Mouse (Mus musculus) heart, embryonic 11.5 days (tissue): ENCODE results near the gene Snx18. TPM values are rescaled to one million over a fixed set of nuclear protein-coding genes. Genes with fewer than 3 reads are reported as not detected.

Source experiments
- ATAC-seq: fragments of 200-750 bp; cut with Nextera tagmentation; replicated peaks from 2 replicates; pipeline ENCODE4 v1.8.0; 2017; ENCODE audit warnings: moderate library complexity; ENCODE audit not compliant: insufficient number of reproducible peaks, low FRiP score, low TSS enrichment
- H3K27ac ChIP-seq: fragments of 300-500 bp; sonication (generic); 2 replicates; pipeline ENCODE4 v1.5.1; 2014; ENCODE audit warnings: mild to moderate bottlenecking, low read depth, low read length
- H3K27me3 ChIP-seq: fragments of 300-500 bp; sonication (generic); 2 replicates; pipeline ENCODE4 v1.6.1; 2014; ENCODE audit warnings: mild to moderate bottlenecking, low read length, mixed read lengths; ENCODE audit not compliant: control insufficient read depth, insufficient read depth
- H3K36me3 ChIP-seq: fragments of 300-500 bp; sonication (generic); 2 replicates; pipeline ENCODE4 v1.6.1; 2014; ENCODE audit warnings: mild to moderate bottlenecking, low read length, moderate library complexity, mixed read lengths; ENCODE audit not compliant: control insufficient read depth, insufficient read depth
- H3K4me1 ChIP-seq: fragments of 300-500 bp; sonication (generic); 2 replicates; pipeline ENCODE4 v1.6.1; 2014; ENCODE audit warnings: low read length; ENCODE audit not compliant: control insufficient read depth, insufficient read depth
- H3K4me2 ChIP-seq: fragments of 300-500 bp; sonication (generic); 2 replicates; pipeline ENCODE4 v1.6.1; 2014; ENCODE audit warnings: mild to moderate bottlenecking, moderate library complexity
- H3K4me3 ChIP-seq: fragments of 300-500 bp; sonication (generic); 2 replicates; pipeline ENCODE4 v1.5.1; 2014; ENCODE audit warnings: low read depth, low read length
- H3K9ac ChIP-seq: fragments of 300-500 bp; sonication (generic); 2 replicates; pipeline ENCODE4 v1.6.1; 2014; ENCODE audit warnings: mild to moderate bottlenecking, low read depth, low read length, moderate library complexity
- H3K9me3 ChIP-seq: fragments of 300-500 bp; sonication (generic); replicated peaks from 2 replicates; pipeline ENCODE4 v1.6.1; 2016; ENCODE audit warnings: low read length; ENCODE audit not compliant: control insufficient read depth
- WGBS: fragments of 180-500 bp; shearing (Covaris S2); extraction: QIAGEN DNeasy Blood & Tissue Kit; methylation state at CpG from one replicate; pipeline ENCODE4 v1.1.7; 2014; ENCODE audit not compliant: insufficient replicate concordance; 5-methylcytosine and 5-hydroxymethylcytosine counted together
- polyA plus RNA-seq: library from polyadenylated mRNA; unstranded; fragments of >200 nt; fragmentation: Nextera tagmentation; extraction: Ambion mirVana; gene quantifications from 2 replicates; pipeline ENCODE4 v1.2.1, GENCODE M21; 2014

The Snx18 gene
- polyA plus RNA-seq, 1 experiment from 2014 or later: 21.6 TPM

GRCm38 (mm10) chr13:113612141-113612950 lies 6.0 kb downstream of the Snx18 start:
- no peaks in the 10 kb centered on the region for H3K36me3 ChIP-seq
- no peaks in the 10 kb centered on the region for H3K27me3 ChIP-seq
- H3K4me2 ChIP-seq: peak overlapping the region; percentile 92
- H3K9ac ChIP-seq: peak overlapping the region; percentile 18; the same call in 1 of the 2 replicates
- no peak for ATAC-seq
- H3K9me3 ChIP-seq: no peaks in the 10 kb centered on the region
- 0 out of 2 replicates have a peak overlapping the region, but pooled peaks have one; percentile 11 for H3K4me3 ChIP-seq
- WGBS: 53% methylated on average over 24 of the region's 24 CpGs
- peaks cover 55% of the 10 kb centered on the region for H3K4me1 ChIP-seq
- H3K27ac ChIP-seq: 0 out of 2 replicates have a peak overlapping the region, but pooled peaks have one; percentile 0

GRCm38 (mm10) chr13:113610732-113611500 lies 7.4 kb downstream of the Snx18 start:
- H3K9me3 ChIP-seq: no peaks in the 10 kb centered on the region
- ATAC-seq: no peak
- H3K4me2 ChIP-seq: no peak overlapping the region; the same call in 1 of the 2 replicates
- H3K4me1 ChIP-seq: peaks cover 51% of the 10 kb centered on the region
- H3K27ac ChIP-seq: no peak overlapping the region
- H3K27me3 ChIP-seq: no peaks in the 10 kb centered on the region
- no peak overlapping the region for H3K4me3 ChIP-seq
- H3K36me3 ChIP-seq: no peaks in the 10 kb centered on the region
- H3K9ac ChIP-seq: no peak overlapping the region
- 68% methylated on average over 13 of the region's 13 CpGs for WGBS

- no peak overlapping the region for H3K4me2 ChIP-seq
- ATAC-seq: no peak
- no peaks in the 10 kb centered on the region for H3K27me3 ChIP-seq
- 81% methylated on average over 3 of the region's 3 CpGs for WGBS
- H3K27ac ChIP-seq: no peak overlapping the region
- H3K36me3 ChIP-seq: no peaks in the 10 kb centered on the region
- no peaks in the 10 kb centered on the region for H3K9me3 ChIP-seq
- H3K9ac ChIP-seq: no peak overlapping the region
- H3K4me3 ChIP-seq: no peak overlapping the region
- H3K4me1 ChIP-seq: peaks cover 58% of the 10 kb centered on the region
Observed at GRCm38 (mm10) chr13:113609429-113609828, 8.9 kb downstream of the Snx18 start.

- Histone ChIP-seq H3K9me3 (no peaks in the 10 kb centered on the region), H3K27me3 (no peaks in the 10 kb centered on the region), H3K9ac (no peak overlapping the region), H3K4me1 (peaks cover 58% of the 10 kb centered on the region), H3K27ac (no peak overlapping the region), H3K4me2 (no peak overlapping the region), H3K4me3 (no peak overlapping the region), H3K36me3 (no peaks in the 10 kb centered on the region)
- 81% methylated on average over 4 of the region's 4 CpGs for WGBS
- ATAC-seq: no peak
Observed at GRCm38 (mm10) chr13:113607821-113608220, 10.5 kb downstream of the Snx18 start.

- no peaks in the 10 kb centered on the region for H3K36me3 ChIP-seq
- H3K4me3 ChIP-seq: no peak overlapping the region
- no peaks in the 10 kb centered on the region for H3K9me3 ChIP-seq
- H3K27ac ChIP-seq: no peak overlapping the region
- WGBS: 80% methylated on average over 7 of the region's 7 CpGs
- no peak overlapping the region for H3K4me2 ChIP-seq
- H3K4me1 ChIP-seq: peaks cover 58% of the 10 kb centered on the region
- no peaks in the 10 kb centered on the region for H3K27me3 ChIP-seq
- ATAC-seq: no peak
- no peak overlapping the region for H3K9ac ChIP-seq
Observed at GRCm38 (mm10) chr13:113607371-113607770, 11.0 kb downstream of the Snx18 start.

- Histone ChIP-seq H3K27me3 (no peaks in the 10 kb centered on the region), H3K4me3 (no peak overlapping the region), H3K27ac (no peak overlapping the region), H3K4me1 (peaks cover 52% of the 10 kb centered on the region), H3K4me2 (no peak overlapping the region), H3K36me3 (no peaks in the 10 kb centered on the region), H3K9me3 (no peaks in the 10 kb centered on the region), H3K9ac (no peak overlapping the region)
- no peak for ATAC-seq
- WGBS: 76% methylated on average over 18 of the region's 18 CpGs
Observed at GRCm38 (mm10) chr13:113606741-113607358, 11.5 kb downstream of the Snx18 start.

- WGBS: 75% methylated on average over 14 of the region's 14 CpGs
- no peak overlapping the region for H3K4me3 ChIP-seq
- no peak for ATAC-seq
- no peaks in the 10 kb centered on the region for H3K9me3 ChIP-seq
- no peak overlapping the region for H3K9ac ChIP-seq
- no peaks in the 10 kb centered on the region for H3K27me3 ChIP-seq
- H3K4me2 ChIP-seq: 0 out of 2 replicates have a peak overlapping the region, but pooled peaks have one; percentile 6
- H3K4me1 ChIP-seq: peaks cover 45% of the 10 kb centered on the region
- no peak overlapping the region for H3K27ac ChIP-seq
- H3K36me3 ChIP-seq: 0 out of 2 replicates have a peak, but pooled peaks cover 2% of the 10 kb centered on the region
Observed at GRCm38 (mm10) chr13:113606131-113606530, 12.2 kb downstream of the Snx18 start.

- no peak overlapping the region for H3K4me2 ChIP-seq
- 86% methylated on average over 10 of the region's 10 CpGs for WGBS
- no peaks in the 10 kb centered on the region for H3K9me3 ChIP-seq
- 0 out of 2 replicates have a peak, but pooled peaks cover 2% of the 10 kb centered on the region for H3K36me3 ChIP-seq
- ATAC-seq: no peak
- no peak overlapping the region for H3K27ac ChIP-seq
- H3K4me1 ChIP-seq: peaks cover 41% of the 10 kb centered on the region
- no peaks in the 10 kb centered on the region for H3K27me3 ChIP-seq
- H3K9ac ChIP-seq: no peak overlapping the region
- no peak overlapping the region for H3K4me3 ChIP-seq
Observed at GRCm38 (mm10) chr13:113605693-113606092, 12.7 kb downstream of the Snx18 start.
